9 mouse cellular contexts compared by ENCODE assay signal in genomic region chr15:27851312-27851711, GRCm38 (mm10).
DNase-seq lines count a peak whose midpoint lies in the region; ATAC-seq and TF ChIP-seq lines count a peak whose summit lies in the region.
"Had no signal": no experiment of that assay in that cellular context is flagged by ENCODE, and none has a peak within 500 bp of the region (broad histone marks: within the 10 kb centered on the region; RNA-seq: fewer than 3 reads in every experiment).

No protein-coding gene starts in this region.

- no peak for TF ChIP-seq POLR2A in lung, adult 2 months (IDR thresholded peaks at IDR 0.05; ENCODE audit: borderline replicate concordance, extremely low read depth, low read depth, low read length)

- CTCF ChIA-PET in Patski (lab: Charles Lee): interaction anchor here (0.8 to 2.3 kb wide), 6 partner anchors 9 to 38 kb away, joined by 3 to 10 read pairs (median 4); no protein-coding TSS in a partner anchor

- H3K27me3 ChIP-seq in forebrain, embryonic 14.5 days (replicated peaks; ENCODE audit: control insufficient read depth, insufficient read depth, low read length): no peaks in the 10 kb centered on the region
- H3K27me3 ChIP-seq in forebrain, embryonic 13.5 days: no peaks in the 10 kb centered on the region
- H3K27me3 ChIP-seq in lung, embryonic 14.5 days (ENCODE audit: insufficient read depth, low read length): no peaks in the 10 kb centered on the region
- H3K27me3 ChIP-seq in Patski: no peaks in the 10 kb centered on the region
- no peaks in the 10 kb centered on the region for H3K27me3 ChIP-seq in limb, embryonic 13.5 days

- peak; percentile 30; the same call in 1 of the 2 replicates for ATAC-seq in forebrain, embryonic 14.5 days
- no peak for ATAC-seq in forebrain, embryonic 13.5 days
- no peak for ATAC-seq in lung, embryonic 14.5 days (ENCODE audit: insufficient read depth)
- no peak for ATAC-seq in Patski
- peak; percentile 45; the same call in 1 of the 2 replicates for ATAC-seq in limb, embryonic 13.5 days (ENCODE audit: low FRiP score, low read depth)
- ATAC-seq in megakaryocyte, adult 5-6 weeks (ENCODE audit: poor library complexity, severe bottlenecking): no peak

- 82% methylated on average over 6 of the region's 6 CpGs for WGBS in forebrain, embryonic 14.5 days
- WGBS in forebrain, embryonic 13.5 days: 85% methylated on average over 6 of the region's 6 CpGs
- WGBS in lung, embryonic 14.5 days: 77% methylated on average over 6 of the region's 6 CpGs
- WGBS in lung, adult 2 months: 70% methylated on average over 6 of the region's 6 CpGs
- WGBS in limb, embryonic 13.5 days: 60% methylated on average over 6 of the region's 6 CpGs

- POLR2A ChIA-PET in Patski (lab: Charles Lee): no interaction called here

- H3K27ac ChIP-seq in forebrain, embryonic 14.5 days (ENCODE audit: low read depth, low read length): no peak overlapping the region
- no peak overlapping the region for H3K27ac ChIP-seq in forebrain, embryonic 13.5 days
- H3K27ac ChIP-seq in lung, embryonic 14.5 days (ENCODE audit: low read depth): no peak overlapping the region
- H3K27ac ChIP-seq in limb, embryonic 13.5 days: no peak overlapping the region

- no peak overlapping the region for H3K9ac ChIP-seq in forebrain, embryonic 14.5 days (ENCODE audit: low read length)
- H3K9ac ChIP-seq in forebrain, embryonic 13.5 days: no peak overlapping the region
- H3K9ac ChIP-seq in lung, embryonic 14.5 days: no peak overlapping the region
- H3K9ac ChIP-seq in limb, embryonic 13.5 days: no peak overlapping the region

- no peak for TF ChIP-seq CTCF in lung, embryonic 14.5 days (IDR thresholded peaks at IDR 0.05; ENCODE audit: low read depth)
- no peak for TF ChIP-seq CTCF in lung, adult 2 months (IDR thresholded peaks at IDR 0.05; ENCODE audit: insufficient read depth, low read length)
- TF ChIP-seq CTCF in Patski (IDR thresholded peaks at IDR 0.05): peak; percentile 22

- H3K4me1 ChIP-seq in forebrain, embryonic 14.5 days (ENCODE audit: control insufficient read depth, insufficient read depth, low read length): no peaks in the 10 kb centered on the region
- H3K4me1 ChIP-seq in forebrain, embryonic 13.5 days: no peaks in the 10 kb centered on the region
- H3K4me1 ChIP-seq in lung, embryonic 14.5 days (ENCODE audit: insufficient read depth): no peaks in the 10 kb centered on the region
- H3K4me1 ChIP-seq in lung, adult 2 months (ENCODE audit: control insufficient read depth, insufficient read depth, low read length): 0 out of 2 replicates have a peak, but pooled peaks cover 2% of the 10 kb centered on the region
- 0 out of 2 replicates have a peak, but pooled peaks cover 3% of the 10 kb centered on the region for H3K4me1 ChIP-seq in limb, embryonic 13.5 days

- H3K9me3 ChIP-seq in forebrain, embryonic 14.5 days (replicated peaks; ENCODE audit: control insufficient read depth, low read length): no peaks in the 10 kb centered on the region
- H3K9me3 ChIP-seq in forebrain, embryonic 13.5 days (replicated peaks): no peaks in the 10 kb centered on the region
- H3K9me3 ChIP-seq in lung, embryonic 14.5 days (ENCODE audit: low read depth, low read length): no peaks in the 10 kb centered on the region
- no peaks in the 10 kb centered on the region for H3K9me3 ChIP-seq in limb, embryonic 13.5 days

- H3K4me3 ChIP-seq in forebrain, embryonic 14.5 days (ENCODE audit: low read depth, low read length): no peak overlapping the region
- H3K4me3 ChIP-seq in forebrain, embryonic 13.5 days: no peak overlapping the region
- H3K4me3 ChIP-seq in lung, embryonic 14.5 days (ENCODE audit: low read depth, low read length): no peak overlapping the region
- H3K4me3 ChIP-seq in lung, adult 2 months (replicated peaks; ENCODE audit: extremely low read depth, low read depth, low read length): no peak overlapping the region
- H3K4me3 ChIP-seq in limb, embryonic 13.5 days: no peak overlapping the region

- in situ Hi-C loops in Patski (cut with MboI; ENCODE audit: low pct_unique_long_range_greater_than_20kb): no loop called here

- peak; percentile 59 for DNase-seq in forebrain, embryonic 14.5 days (ENCODE audit: low spot score)
- peak; percentile 78 for DNase-seq in lung, embryonic 14.5 days
- DNase-seq in lung, adult 2 months: no peak
- no peak for DNase-seq in Patski (ENCODE audit: low read depth, low spot score)
- no peak for DNase-seq in left cerebral cortex, adult 8-10 months (ENCODE audit: low spot score in 2 of 2)

- no peak overlapping the region for H3K4me2 ChIP-seq in forebrain, embryonic 14.5 days (ENCODE audit: low read length)
- H3K4me2 ChIP-seq in forebrain, embryonic 13.5 days: no peak overlapping the region
- H3K4me2 ChIP-seq in lung, embryonic 14.5 days: no peak overlapping the region
- H3K4me2 ChIP-seq in limb, embryonic 13.5 days (replicated peaks): no peak overlapping the region
- H3K4me2 ChIP-seq: liver, embryonic 11.5 days had no signal

- H3K36me3 ChIP-seq in forebrain, embryonic 14.5 days (ENCODE audit: control insufficient read depth, insufficient read depth, low read length): peaks cover 87% of the 10 kb centered on the region
- H3K36me3 ChIP-seq in forebrain, embryonic 13.5 days (ENCODE audit: poor library complexity, severe bottlenecking): peaks cover 94% of the 10 kb centered on the region
- peaks cover 88% of the 10 kb centered on the region for H3K36me3 ChIP-seq in lung, embryonic 14.5 days (ENCODE audit: insufficient read depth)
- peaks cover 92% of the 10 kb centered on the region for H3K36me3 ChIP-seq in limb, embryonic 13.5 days

Comparison
In these comparisons a context has a peak if more than half of its experiments do, and no peak if none do; other contexts are left out.
1. ATAC-seq: peak in forebrain, embryonic 14.5 days (single experiment) and limb, embryonic 13.5 days (single experiment); none in forebrain, embryonic 13.5 days (single experiment), lung, embryonic 14.5 days (single experiment), Patski (single experiment) and megakaryocyte, adult 5-6 weeks (single experiment).
2. DNase-seq: peak in forebrain, embryonic 14.5 days (single experiment) and lung, embryonic 14.5 days (single experiment); none in lung, adult 2 months (single experiment), Patski (single experiment) and left cerebral cortex, adult 8-10 months (0 of 2).